Mouse (Mus musculus) liver, embryonic 11.5 days (tissue): Measurements from ENCODE around the gene Fbxo42. TPM values are rescaled to one million over a fixed set of nuclear protein-coding genes. Genes with fewer than 3 reads are reported as not detected.
A peak's percentile ranks its signal among the peaks of the same experiment; 100 is the strongest.

ENCODE experiments used
- ATAC-seq: fragments of 200-750 bp; cut with Nextera tagmentation; replicated peaks from 2 replicates; pipeline ENCODE4 v1.8.0; 2017; ENCODE audit warnings: moderate number of reproducible peaks, mild to moderate bottlenecking, moderate TSS enrichment, moderate library complexity; ENCODE audit not compliant: low FRiP score
- DNase-seq: peaks from one replicate; pipeline ENCODE4 v3.0.0-alpha.2; 2017; ENCODE audit warnings: low spot score
- H3K27ac ChIP-seq: fragments of 300-500 bp; sonication (generic); 2 replicates; pipeline ENCODE4 v1.5.1; 2014; ENCODE audit warnings: mild to moderate bottlenecking, low read depth, low read length, control low read depth
- H3K27me3 ChIP-seq: fragments of 300-500 bp; sonication (generic); replicated peaks from 2 replicates; pipeline ENCODE4 v1.6.1; 2014; ENCODE audit warnings: low read length, mixed read lengths; ENCODE audit not compliant: control insufficient read depth, insufficient read depth
- H3K36me3 ChIP-seq: fragments of 300-500 bp; sonication (generic); 2 replicates; pipeline ENCODE4 v1.6.1; 2014; ENCODE audit warnings: mild to moderate bottlenecking, low read length, moderate library complexity, mixed read lengths; ENCODE audit not compliant: control insufficient read depth, insufficient read depth
- H3K4me1 ChIP-seq: fragments of 300-500 bp; sonication (generic); replicated peaks from 2 replicates; pipeline ENCODE4 v1.6.1; 2014; ENCODE audit warnings: low read length, mixed read lengths; ENCODE audit not compliant: control insufficient read depth, insufficient read depth
- H3K4me2 ChIP-seq: fragments of 300-500 bp; sonication (generic); 2 replicates; pipeline ENCODE4 v1.6.1; 2014; ENCODE audit warnings: mild to moderate bottlenecking, control low read depth, moderate library complexity
- H3K4me3 ChIP-seq: fragments of 300-500 bp; sonication (generic); 2 replicates; pipeline ENCODE4 v1.5.1; 2014; ENCODE audit warnings: low read depth, low read length, control low read depth
- H3K9ac ChIP-seq: fragments of 300-500 bp; sonication (generic); 2 replicates; pipeline ENCODE4 v1.6.1; 2014; ENCODE audit warnings: low read depth, low read length, control low read depth
- H3K9me3 ChIP-seq: fragments of 300-500 bp; sonication (generic); 2 replicates; pipeline ENCODE4 v1.6.1; 2016; ENCODE audit warnings: low read length, inconsistent platforms, mixed read lengths; ENCODE audit not compliant: control insufficient read depth
- WGBS: fragments of 180-500 bp; shearing (Covaris S2); extraction: QIAGEN DNeasy Blood & Tissue Kit; methylation state at CpG from one replicate; pipeline ENCODE4 v1.1.7; 2014; 5-methylcytosine and 5-hydroxymethylcytosine counted together
- polyA plus RNA-seq: library from polyadenylated mRNA; unstranded; fragments of >200 nt; fragmentation: Nextera tagmentation; extraction: Ambion mirVana; gene quantifications from 2 replicates; pipeline ENCODE4 v1.2.1, GENCODE M21; 2014

The Fbxo42 gene
- polyA plus RNA-seq: 26.0 and 28.7 TPM in 2 replicates

DNA sequence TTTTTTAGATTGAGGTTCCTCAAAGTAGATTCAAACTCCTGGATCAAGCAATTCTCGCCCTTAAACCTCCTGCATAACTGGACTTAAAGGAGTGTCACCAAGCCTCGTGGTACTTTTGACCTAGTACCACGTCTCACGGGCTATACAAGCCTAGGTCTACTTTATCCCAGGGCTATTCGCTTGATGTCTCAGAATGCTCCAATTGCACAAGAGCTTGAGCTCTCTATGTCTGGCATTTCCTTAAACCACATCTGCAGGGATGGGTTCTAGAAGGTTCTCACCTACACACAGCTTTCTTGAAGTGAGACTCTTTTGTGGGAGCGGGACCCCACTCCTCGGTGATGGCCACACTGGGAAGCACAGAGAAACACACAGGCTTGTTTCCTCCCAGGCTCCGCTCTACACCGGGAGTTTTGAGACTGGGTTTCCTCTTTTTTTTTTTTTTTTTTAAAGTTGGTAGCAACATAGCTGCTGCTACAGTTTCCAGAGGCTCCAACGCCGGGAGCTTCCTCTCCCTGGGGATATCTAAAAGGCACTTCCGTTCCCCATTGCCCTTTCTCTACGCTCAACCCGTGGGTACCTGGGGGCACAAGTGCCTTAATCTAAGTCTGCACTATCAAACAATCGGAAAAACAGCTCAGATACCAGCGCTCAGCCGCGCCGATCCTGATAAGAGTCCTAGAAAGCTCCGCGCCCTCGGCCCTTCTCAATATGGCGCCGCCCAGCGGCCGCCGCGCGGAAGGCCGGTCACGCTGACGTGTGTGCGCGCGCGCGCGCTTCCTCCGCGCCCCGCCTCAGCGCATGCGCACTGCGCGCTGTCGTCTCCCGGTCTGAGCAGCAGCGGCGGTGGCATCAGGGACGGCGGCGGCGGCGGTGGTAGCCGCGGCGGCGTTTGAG, at the start of gene Fbxo42:
TSS of gene Fbxo42 (plus strand) at position 802 of the 897 bp plus-strand sequence.
- WGBS: 7% methylated on average over 58 of the region's 58 CpGs
- H3K4me1 ChIP-seq: peaks cover 23% of the 10 kb centered on the region

GRCm38 (mm10) chr4:141098935-141099334, 48.8 kb upstream of the Fbxo42 start:
- no peak overlapping the region for H3K9ac ChIP-seq
- H3K4me1 ChIP-seq: peaks cover 15% of the 10 kb centered on the region
- peak; percentile 74 for ATAC-seq
- no peaks in the 10 kb centered on the region for H3K9me3 ChIP-seq
- peaks cover 1% of the 10 kb centered on the region; the same call in 1 of the 2 replicates for H3K27me3 ChIP-seq
- DNase-seq: no peak
- H3K27ac ChIP-seq: peak overlapping the region; percentile 53; the same call in 1 of the 2 replicates
- WGBS: 42% methylated on average over 4 of the region's 4 CpGs
- peak overlapping the region; percentile 35 for H3K4me2 ChIP-seq
- H3K4me3 ChIP-seq: no peak overlapping the region
- no peaks in the 10 kb centered on the region for H3K36me3 ChIP-seq

More for the DNA sequence above, at the start of gene Fbxo42:
- Histone ChIP-seq H3K4me3 (peak within 1 kb of the TSS; percentile 100), H3K27ac (peak within 1 kb of the TSS; percentile 83), H3K36me3 (no peaks in the 10 kb centered on the region), H3K9me3 (no peaks in the 10 kb centered on the region), H3K27me3 (no peaks in the 10 kb centered on the region), H3K9ac (peak within 1 kb of the TSS; percentile 98), H3K4me2 (peak within 1 kb of the TSS; percentile 93)
- peak; percentile 96 for DNase-seq
- ATAC-seq: peak; percentile 86

DNA sequence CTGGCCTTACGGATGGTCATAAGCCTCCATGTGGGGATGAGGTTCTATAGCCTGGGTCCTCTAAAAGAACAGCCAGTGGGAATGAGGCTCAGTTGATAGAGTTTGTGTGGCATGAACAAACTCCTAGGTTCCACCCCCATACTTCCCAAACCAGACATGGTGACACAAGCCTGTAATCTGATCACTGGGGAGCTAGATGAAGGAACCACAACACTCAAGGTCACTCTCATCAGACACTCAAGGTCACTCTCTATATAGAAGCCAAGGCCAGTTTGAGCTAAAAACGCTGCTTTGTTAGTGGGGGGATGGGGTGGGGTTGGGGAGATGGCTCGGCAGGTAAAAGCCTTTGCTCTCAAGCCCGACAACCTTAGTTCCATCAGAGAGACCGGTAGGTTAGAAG, 47.8 kb upstream of the Fbxo42 start:
- Histone ChIP-seq H3K9ac (no peak overlapping the region), H3K4me2 (no peak overlapping the region), H3K4me3 (no peak overlapping the region), H3K9me3 (no peaks in the 10 kb centered on the region), H3K27ac (no peak overlapping the region), H3K4me1 (peaks cover 15% of the 10 kb centered on the region), H3K36me3 (no peaks in the 10 kb centered on the region), H3K27me3 (peaks cover 3% of the 10 kb centered on the region; the same call in 1 of the 2 replicates)
- WGBS: 63% methylated on average over 5 of the region's 5 CpGs
- DNase-seq: no peak
- ATAC-seq: no peak

DNA sequence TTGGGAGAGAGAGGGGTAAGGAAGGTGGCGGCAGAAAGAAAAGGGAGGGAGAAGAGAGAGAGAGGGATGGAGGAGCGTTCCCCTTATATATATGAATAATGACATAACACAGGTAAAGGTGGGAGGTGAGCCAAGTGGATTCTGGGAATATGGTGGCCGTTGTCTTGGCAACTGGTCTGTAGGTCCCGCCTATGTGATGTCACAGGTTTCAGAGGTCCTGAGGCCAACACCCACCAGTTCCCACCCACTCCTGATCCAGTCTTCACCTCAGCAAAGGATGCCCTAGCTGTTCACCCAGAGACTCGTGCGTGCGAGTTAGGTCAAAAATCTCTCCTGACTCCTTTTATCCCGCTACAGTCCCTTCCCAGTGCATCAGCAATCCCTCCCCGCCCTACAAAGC, 46.4 kb upstream of the Fbxo42 start:
- ATAC-seq (no peak), DNase-seq (no peak)
- H3K27ac ChIP-seq: no peak overlapping the region
- peaks cover 3% of the 10 kb centered on the region; the same call in 1 of the 2 replicates for H3K27me3 ChIP-seq
- 86% methylated on average over 9 of the region's 9 CpGs for WGBS
- H3K4me2 ChIP-seq: no peak overlapping the region
- H3K36me3 ChIP-seq: no peaks in the 10 kb centered on the region
- no peak overlapping the region for H3K4me3 ChIP-seq
- H3K4me1 ChIP-seq: peaks cover 15% of the 10 kb centered on the region
- H3K9me3 ChIP-seq: no peaks in the 10 kb centered on the region
- H3K9ac ChIP-seq: no peak overlapping the region

- no peak overlapping the region for H3K4me2 ChIP-seq
- no peaks in the 10 kb centered on the region for H3K9me3 ChIP-seq
- H3K36me3 ChIP-seq: no peaks in the 10 kb centered on the region
- no peak overlapping the region for H3K9ac ChIP-seq
- peaks cover 3% of the 10 kb centered on the region; the same call in 1 of the 2 replicates for H3K27me3 ChIP-seq
- 51% methylated on average over 6 of the region's 6 CpGs for WGBS
- no peak for ATAC-seq
- peaks cover 13% of the 10 kb centered on the region for H3K4me1 ChIP-seq
- no peak for DNase-seq
- no peak overlapping the region for H3K4me3 ChIP-seq
- no peak overlapping the region for H3K27ac ChIP-seq
Measured at GRCm38 (mm10) chr4:141101855-141102254, 45.9 kb upstream of the Fbxo42 start.

DNA sequence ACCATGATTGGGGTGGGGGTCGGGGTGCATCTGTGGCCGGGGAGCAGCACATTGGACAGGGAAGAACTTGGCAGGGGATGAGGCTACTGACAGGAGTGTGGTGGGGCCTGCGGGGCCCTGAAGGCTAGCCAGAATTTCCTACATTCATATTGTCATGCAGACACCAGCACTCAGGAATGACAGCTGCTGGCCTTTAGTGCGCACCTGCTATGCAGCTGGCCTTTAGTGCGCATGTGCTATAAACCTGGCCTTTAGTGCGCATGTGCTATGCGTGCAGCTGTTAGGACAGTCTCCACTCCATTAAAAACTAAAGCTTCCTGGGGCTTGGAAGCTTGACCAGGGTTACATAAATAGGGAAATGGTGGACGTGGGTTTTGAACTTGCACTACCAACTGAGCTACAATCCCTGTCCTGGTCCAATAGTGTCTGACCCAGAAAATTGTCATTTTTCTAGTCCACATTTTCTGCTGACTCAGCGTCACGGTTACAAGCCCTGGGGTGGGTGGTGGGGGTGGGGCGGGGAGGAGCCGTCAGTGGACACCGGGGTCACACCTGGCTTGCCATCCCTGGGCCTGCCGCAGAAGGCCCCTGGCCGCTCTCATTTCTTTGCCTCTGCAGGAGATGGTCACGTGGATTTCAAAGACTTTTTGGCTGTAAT, 41.1 kb upstream of the Fbxo42 start:
- H3K27me3 ChIP-seq: peaks cover 3% of the 10 kb centered on the region; the same call in 1 of the 2 replicates
- H3K36me3 ChIP-seq: peaks cover 13% of the 10 kb centered on the region
- peaks cover 3% of the 10 kb centered on the region; the same call in 1 of the 2 replicates for H3K9me3 ChIP-seq
- no peak for ATAC-seq
- H3K9ac ChIP-seq: no peak overlapping the region
- H3K4me3 ChIP-seq: no peak overlapping the region
- H3K4me1 ChIP-seq: no peaks in the 10 kb centered on the region
- WGBS: 81% methylated on average over 16 of the region's 16 CpGs
- DNase-seq: no peak
- no peak overlapping the region for H3K4me2 ChIP-seq
- H3K27ac ChIP-seq: no peak overlapping the region

DNA sequence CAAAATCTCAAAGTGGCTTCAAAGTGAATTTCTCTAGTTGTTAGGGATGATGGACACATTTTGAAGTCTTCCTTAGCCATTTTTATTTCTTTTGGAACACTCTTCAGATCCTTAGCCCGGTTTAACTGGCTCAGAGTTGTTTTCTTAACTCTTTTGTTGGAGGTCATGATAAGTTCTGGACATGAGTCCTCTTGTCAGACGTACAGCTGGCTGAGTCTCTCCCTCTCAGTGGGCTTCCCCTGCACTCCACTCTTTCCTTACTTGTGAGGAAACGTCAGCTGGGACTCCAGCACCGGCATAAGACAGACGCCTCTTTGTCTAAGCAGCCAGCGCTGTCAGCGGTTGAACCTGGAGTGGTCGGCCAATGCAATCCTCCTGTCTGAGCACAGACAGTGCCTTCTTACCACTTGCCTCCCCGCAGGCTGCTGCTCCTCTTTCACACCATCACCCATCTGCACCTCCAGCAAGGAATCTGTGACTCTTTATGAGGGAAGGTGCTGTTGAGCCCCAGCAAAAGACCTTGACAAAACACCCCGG, 39.4 kb upstream of the Fbxo42 start:
- WGBS: 53% methylated on average over 10 of the region's 10 CpGs
- Histone ChIP-seq H3K9ac (no peak overlapping the region), H3K4me1 (no peaks in the 10 kb centered on the region), H3K27me3 (peaks cover 3% of the 10 kb centered on the region; the same call in 1 of the 2 replicates), H3K4me3 (no peak overlapping the region), H3K4me2 (no peak overlapping the region), H3K9me3 (peaks cover 3% of the 10 kb centered on the region; the same call in 1 of the 2 replicates), H3K36me3 (peaks cover 24% of the 10 kb centered on the region), H3K27ac (no peak overlapping the region)
- DNase-seq (no peak), ATAC-seq (no peak)

- H3K4me1 ChIP-seq: peaks cover 4% of the 10 kb centered on the region; the same call in 1 of the 2 replicates
- WGBS: 83% methylated on average over 7 of the region's 7 CpGs
- no peak overlapping the region for H3K4me3 ChIP-seq
- H3K27me3 ChIP-seq: no peaks in the 10 kb centered on the region
- H3K4me2 ChIP-seq: no peak overlapping the region
- no peak overlapping the region for H3K9ac ChIP-seq
- peaks cover 3% of the 10 kb centered on the region; the same call in 1 of the 2 replicates for H3K9me3 ChIP-seq
- H3K36me3 ChIP-seq: peaks cover 43% of the 10 kb centered on the region
- DNase-seq (no peak), ATAC-seq (no peak; the same call in 1 of the 2 replicates)
- H3K27ac ChIP-seq: no peak overlapping the region
Measured at GRCm38 (mm10) chr4:141113831-141114230, 33.9 kb upstream of the Fbxo42 start.
